Mouse (Mus musculus): ENCODE measurements around the gene Trim42.
A peak's percentile ranks its signal among the peaks of the same experiment; 100 is the strongest.

The Trim42 gene

GRCm38 (mm10) chr9:97369591-97369990 is at the start of gene Trim42:
Gene Trim42 (minus strand): TSS chr9:97369958.
- DNase-seq = no peak

- no peak for DNase-seq
Measured at GRCm38 (mm10) chr9:97414876-97415668, 45.3 kb upstream of the Trim42 start.

- no peak for DNase-seq
Measured at GRCm38 (mm10) chr9:97408142-97408541, 38.4 kb upstream of the Trim42 start.

GRCm38 (mm10) chr9:97356441-97356840 is 13.3 kb downstream of the Trim42 start:
- DNase-seq = no peak

- peak; percentile 74 to 82 for DNase-seq
Measured at GRCm38 (mm10) chr9:97344767-97345297, 24.9 kb downstream of the Trim42 start.

GRCm38 (mm10) chr9:97341772-97342171 is 28.0 kb downstream of the Trim42 start:
- DNase-seq = no peak

- DNase-seq = peak in 1 of 2 experiments; percentile 19
Measured at GRCm38 (mm10) chr9:97322846-97323245, 46.9 kb downstream of the Trim42 start.

GRCm38 (mm10) chr9:97322120-97322519 is 47.6 kb downstream of the Trim42 start:
- no peak for DNase-seq

GRCm38 (mm10) chr9:97315421-97316055 is 54.2 kb downstream of the Trim42 start:
- peak in 1 of 2 experiments; percentile 17 for DNase-seq

GRCm38 (mm10) chr9:97311614-97312013 is 58.1 kb downstream of the Trim42 start:
- DNase-seq = no peak

- no peak for DNase-seq
Measured at GRCm38 (mm10) chr9:97309509-97310053, 60.2 kb downstream of the Trim42 start.

GRCm38 (mm10) chr9:97307705-97308485 is 61.9 kb downstream of the Trim42 start:
- DNase-seq = no peak

All from kidney, adult 8-10 months (tissue).